Mouse (Mus musculus): ENCODE results near the gene Hoxc8.

DNA sequence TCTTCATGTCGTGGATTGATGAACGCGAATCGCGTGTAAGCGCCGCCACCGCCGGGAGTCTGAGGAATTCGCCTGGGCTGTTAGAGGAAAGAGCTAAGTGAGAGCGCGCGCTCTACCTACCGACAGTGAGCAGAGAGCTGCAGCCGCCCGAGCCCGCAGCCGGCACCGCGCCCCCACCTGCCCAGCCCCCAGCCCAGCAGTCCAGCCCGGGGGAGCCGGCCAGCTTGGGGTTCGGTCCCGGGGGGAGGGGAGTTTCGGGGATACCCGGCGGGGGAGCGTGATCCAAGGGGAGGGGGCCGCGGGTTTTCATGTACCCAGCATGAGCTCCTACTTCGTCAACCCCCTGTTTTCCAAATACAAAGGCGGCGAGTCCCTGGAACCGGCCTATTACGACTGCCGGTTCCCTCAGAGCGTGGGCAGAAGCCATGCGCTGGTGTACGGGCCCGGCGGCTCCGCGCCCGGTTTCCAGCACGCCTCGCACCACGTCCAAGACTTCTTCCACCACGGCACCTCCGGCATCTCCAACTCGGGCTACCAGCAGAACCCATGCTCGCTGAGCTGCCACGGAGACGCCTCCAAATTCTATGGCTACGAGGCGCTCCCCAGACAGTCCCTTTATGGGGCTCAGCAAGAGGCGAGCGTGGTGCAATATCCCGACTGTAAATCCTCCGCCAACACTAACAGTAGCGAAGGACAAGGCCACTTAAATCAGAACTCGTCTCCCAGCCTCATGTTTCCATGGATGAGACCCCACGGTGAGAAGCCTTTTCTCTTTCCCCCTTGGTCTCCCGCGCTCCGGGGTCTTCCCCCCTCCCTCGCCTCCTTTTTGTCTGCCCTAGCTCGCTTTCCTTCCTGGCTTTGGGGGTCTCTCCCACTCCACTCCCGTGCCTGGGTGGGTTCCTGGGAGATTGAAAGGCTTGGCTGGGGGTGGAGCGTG is at the start of gene Hoxc8:
- TF ChIP-seq GATA1 (IDR thresholded peaks at IDR 0.05; ENCODE audit: low read length): no peak
- no peak for TF ChIP-seq TAL1 (IDR thresholded peaks at IDR 0.05; ENCODE audit: low read length)

All from erythroblast, embryonic 14.5 days (primary cell).